Mouse (Mus musculus): ENCODE results near the gene Olfr669.

DNA sequence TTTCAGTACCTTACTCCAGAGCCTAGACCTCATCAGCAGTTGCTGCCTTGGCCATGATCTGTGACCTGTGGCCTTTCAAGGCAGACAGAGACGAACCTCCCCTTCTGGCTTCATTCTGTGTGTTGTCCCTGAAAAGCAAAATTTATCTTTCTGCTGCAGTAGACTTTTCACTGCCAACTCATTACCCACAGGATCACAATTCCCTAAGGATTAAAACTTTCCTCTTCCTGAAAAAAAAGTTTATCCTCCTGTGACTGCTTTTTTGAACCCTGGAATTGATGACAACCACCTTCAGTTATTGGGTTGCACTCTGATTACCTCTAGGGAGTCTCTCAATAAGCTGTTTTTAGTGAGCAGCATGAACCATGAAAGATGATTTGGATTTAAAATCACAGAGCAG is 28.5 kb downstream of the Olfr669 start, which contains the start of gene Olfr670:
- TF ChIP-seq EP300 (IDR thresholded peaks at IDR 0.05; ENCODE audit: insufficient read depth, low read depth, low read length) (no peak), POLR2A (IDR thresholded peaks at IDR 0.05; ENCODE audit: insufficient read depth, low read depth, low read length) (no peak)

Measured in heart, adult 2 months (tissue).